Mouse (Mus musculus) intestine, postnatal 0 days (tissue): Measurements from ENCODE around the gene Polm. TPM values are rescaled to one million over a fixed set of nuclear protein-coding genes. Genes with fewer than 3 reads are reported as not detected.
A peak's percentile ranks its signal among the peaks of the same experiment; 100 is the strongest.

Source experiments
- ATAC-seq: fragments of 200-750 bp; cut with Nextera tagmentation; 2 replicates; pipeline ENCODE4 v1.8.0; 2017; ENCODE audit warnings: mild to moderate bottlenecking, moderate TSS enrichment, moderate library complexity
- H3K27ac ChIP-seq: fragments of 300-500 bp; sonication (generic); 2 replicates; pipeline ENCODE4 v1.5.1; 2014; ENCODE audit warnings: mild to moderate bottlenecking, low read depth, low read length, moderate library complexity
- H3K27me3 ChIP-seq: fragments of 300-500 bp; sonication (generic); replicated peaks from 2 replicates; pipeline ENCODE4 v1.6.1; 2014; ENCODE audit warnings: low read length, mixed read lengths; ENCODE audit not compliant: control insufficient read depth, insufficient read depth
- H3K36me3 ChIP-seq: fragments of 300-500 bp; sonication (generic); 2 replicates; pipeline ENCODE4 v1.6.1; 2014; ENCODE audit warnings: mild to moderate bottlenecking, moderate library complexity; ENCODE audit not compliant: control insufficient read depth, insufficient read depth
- H3K4me1 ChIP-seq: fragments of 300-500 bp; sonication (generic); replicated peaks from 2 replicates; pipeline ENCODE4 v1.6.1; 2014; ENCODE audit warnings: antibody characterized with exemption, low read length, mixed read lengths; ENCODE audit not compliant: control insufficient read depth, insufficient read depth
- H3K4me2 ChIP-seq: fragments of 300-500 bp; sonication (generic); replicated peaks from 2 replicates; pipeline ENCODE4 v1.6.1; 2014; ENCODE audit warnings: low read depth, mild to moderate bottlenecking, moderate library complexity
- H3K4me3 ChIP-seq: fragments of 300-500 bp; sonication (generic); 2 replicates; pipeline ENCODE4 v1.5.1; 2014; ENCODE audit warnings: low read depth, low read length
- H3K9ac ChIP-seq: fragments of 300-500 bp; sonication (generic); 2 replicates; pipeline ENCODE4 v1.6.1; 2014; ENCODE audit warnings: mild to moderate bottlenecking, low read depth, low read length
- H3K9me3 ChIP-seq: fragments of 300-500 bp; sonication (generic); 2 replicates; pipeline ENCODE4 v1.6.1; 2016; ENCODE audit warnings: mixed run types; ENCODE audit not compliant: control insufficient read depth
- CTCF ChIP-seq: sonication (generic); IDR thresholded peaks from 2 replicates; pipeline ENCODE4 v1.5.1; 2016; ENCODE audit warnings: low read depth, mild to moderate bottlenecking, control low read depth, antibody characterized with exemption, moderate library complexity
- WGBS: fragments of 180-500 bp; shearing (Covaris S2); extraction: QIAGEN DNeasy Blood & Tissue Kit; methylation state at CpG from one replicate; pipeline ENCODE4 v1.1.7; 2014; 5-methylcytosine and 5-hydroxymethylcytosine counted together
- polyA plus RNA-seq: library from polyadenylated mRNA; unstranded; fragments of >200 nt; fragmentation: Nextera tagmentation; extraction: Ambion mirVana; gene quantifications from 2 replicates; pipeline ENCODE4 v1.2.1, GENCODE M21; 2015

Gene Polm
- polyA plus RNA-seq, 1 experiment from 2014 or later = 9.0 TPM

GRCm38 (mm10) chr11:5850452-5850851 lies 12.6 kb upstream of the Polm start:
- no peak for ATAC-seq
- Histone ChIP-seq H3K36me3 (no peaks in the 10 kb centered on the region), H3K9ac (no peak overlapping the region), H3K4me1 (no peaks in the 10 kb centered on the region), H3K27me3 (no peaks in the 10 kb centered on the region), H3K4me3 (no peak overlapping the region), H3K9me3 (no peaks in the 10 kb centered on the region), H3K27ac (no peak overlapping the region), H3K4me2 (no peak overlapping the region)
- no peak for TF ChIP-seq CTCF
- WGBS = 71% methylated on average over 5 of the region's 5 CpGs

- H3K9me3 ChIP-seq = no peaks in the 10 kb centered on the region
- H3K4me3 ChIP-seq = no peak overlapping the region
- H3K36me3 ChIP-seq = no peaks in the 10 kb centered on the region
- no peaks in the 10 kb centered on the region for H3K27me3 ChIP-seq
- no peak overlapping the region for H3K9ac ChIP-seq
- WGBS = 72% methylated on average over 2 of the region's 2 CpGs
- H3K4me1 ChIP-seq = no peaks in the 10 kb centered on the region
- no peak for ATAC-seq
- no peak for TF ChIP-seq CTCF
- H3K4me2 ChIP-seq = no peak overlapping the region
- no peak overlapping the region for H3K27ac ChIP-seq
Measured at GRCm38 (mm10) chr11:5849316-5849715, 11.5 kb upstream of the Polm start.

GRCm38 (mm10) chr11:5848741-5849140 lies 10.9 kb upstream of the Polm start:
- ATAC-seq = no peak
- no peak overlapping the region for H3K4me3 ChIP-seq
- no peak overlapping the region for H3K27ac ChIP-seq
- H3K36me3 ChIP-seq = no peaks in the 10 kb centered on the region
- no peaks in the 10 kb centered on the region for H3K9me3 ChIP-seq
- H3K4me1 ChIP-seq = no peaks in the 10 kb centered on the region
- TF ChIP-seq CTCF = no peak
- WGBS = 67% methylated on average over 6 of the region's 6 CpGs
- no peaks in the 10 kb centered on the region for H3K27me3 ChIP-seq
- no peak overlapping the region for H3K4me2 ChIP-seq
- no peak overlapping the region for H3K9ac ChIP-seq

- no peak for TF ChIP-seq CTCF
- Histone ChIP-seq H3K4me3 (no peak overlapping the region), H3K27ac (no peak overlapping the region), H3K4me2 (no peak overlapping the region), H3K27me3 (no peaks in the 10 kb centered on the region), H3K9me3 (no peaks in the 10 kb centered on the region), H3K36me3 (no peaks in the 10 kb centered on the region), H3K4me1 (no peaks in the 10 kb centered on the region), H3K9ac (no peak overlapping the region)
- WGBS = 44% methylated on average over 7 of the region's 7 CpGs
- peak; percentile 77 for ATAC-seq
Measured at GRCm38 (mm10) chr11:5846639-5847345, 9.0 kb upstream of the Polm start.

GRCm38 (mm10) chr11:5843131-5843530 lies 5.3 kb upstream of the Polm start:
- no peak for TF ChIP-seq CTCF
- 87% methylated on average over 3 of the region's 3 CpGs for WGBS

GRCm38 (mm10) chr11:5841751-5842150 lies 3.9 kb upstream of the Polm start:
- TF ChIP-seq CTCF = no peak
- no peak for ATAC-seq
- no peak overlapping the region for H3K9ac ChIP-seq
- no peak overlapping the region for H3K4me2 ChIP-seq
- 93% methylated on average over 2 of the region's 2 CpGs for WGBS
- H3K9me3 ChIP-seq = no peaks in the 10 kb centered on the region
- H3K4me1 ChIP-seq = peaks cover under 1% of the 10 kb centered on the region; the same call in 1 of the 2 replicates
- no peak overlapping the region for H3K27ac ChIP-seq
- no peaks in the 10 kb centered on the region for H3K27me3 ChIP-seq
- H3K36me3 ChIP-seq = no peaks in the 10 kb centered on the region
- H3K4me3 ChIP-seq = no peak overlapping the region

More at GRCm38 (mm10) chr11:5843131-5843530, 5.3 kb upstream of the Polm start:
- Histone ChIP-seq H3K27ac (no peak overlapping the region), H3K4me1 (no peaks in the 10 kb centered on the region), H3K4me2 (no peak overlapping the region), H3K4me3 (no peak overlapping the region), H3K9ac (no peak overlapping the region), H3K9me3 (no peaks in the 10 kb centered on the region), H3K36me3 (no peaks in the 10 kb centered on the region), H3K27me3 (no peaks in the 10 kb centered on the region)
- ATAC-seq = no peak
